Mouse (Mus musculus) ES-E14 (cell line): ENCODE results near the gene Slc26a1.

Source experiments
- CHD2 ChIP-seq: IDR thresholded peaks from 2 replicates; pipeline ENCODE4 v1.6.1; 2014; ENCODE audit warnings: mild to moderate bottlenecking, low read depth, low read length, inconsistent platforms
- HCFC1 ChIP-seq: IDR thresholded peaks from 2 replicates; pipeline ENCODE4 v1.6.1; 2012; ENCODE audit warnings: low read length, inconsistent platforms, borderline replicate concordance; ENCODE audit not compliant: insufficient read depth
- MAFK ChIP-seq: IDR thresholded peaks from 2 replicates; pipeline ENCODE4 v1.6.1; 2014; ENCODE audit warnings: mild to moderate bottlenecking, low read depth, low read length, inconsistent platforms; ENCODE audit not compliant: insufficient read depth
- ZNF384 ChIP-seq: IDR thresholded peaks from 2 replicates; pipeline ENCODE4 v1.6.1; 2012; ENCODE audit warnings: low read depth, low read length, inconsistent platforms

DNA sequence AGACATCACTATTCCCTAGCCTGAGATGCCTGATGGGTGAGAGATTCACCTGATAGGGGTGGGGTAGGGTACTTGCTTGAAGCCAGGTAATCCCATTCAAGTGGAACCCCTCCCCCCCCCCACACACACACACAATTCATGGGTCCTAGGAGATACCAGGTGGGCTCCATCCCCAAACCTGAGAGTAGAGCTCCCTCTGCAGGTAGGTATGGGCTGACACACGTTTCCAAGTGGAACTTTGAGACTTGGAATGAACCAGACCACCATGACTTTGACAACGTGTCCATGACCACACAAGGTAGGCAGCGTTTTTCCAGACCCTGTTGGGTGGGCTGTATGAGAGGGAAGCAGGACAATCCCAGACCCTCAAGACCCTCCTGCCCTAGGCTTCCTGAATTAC, 4.5 kb upstream of the Slc26a1 start:
- TF ChIP-seq MAFK (no peak), HCFC1 (no peak), CHD2 (no peak), ZNF384 (no peak)
